Mouse (Mus musculus): ENCODE measurements around the gene Tsc22d1. TPM values are rescaled to one million over a fixed set of nuclear protein-coding genes. Genes with fewer than 3 reads are reported as not detected.

Tsc22d1 gene
- total and polyA plus RNA-seq, 2 experiments from 2014 or later, result 170 to 241 TPM

GRCm38 (mm10) chr14:76425422-76425821, 10.7 kb downstream of the Tsc22d1 start:
- ATAC-seq (ENCODE audit: insufficient read depth, low read depth) (no peak), DNase-seq (ENCODE audit: low spot score) (no peak)
- Histone ChIP-seq H3K9ac (replicated peaks; ENCODE audit: low read depth, low read length) (no peak overlapping the region), H3K27me3 (ENCODE audit: control insufficient read depth, insufficient read depth, low read length) (no peaks in the 10 kb centered on the region), H3K4me3 (ENCODE audit: low read depth, low read length) (no peak overlapping the region), H3K36me3 (replicated peaks; ENCODE audit: control insufficient read depth, insufficient read depth, low read length) (peaks cover 30% of the 10 kb centered on the region), H3K27ac (ENCODE audit: low read depth) (no peak overlapping the region), H3K4me1 (ENCODE audit: control insufficient read depth, insufficient read depth) (0 out of 2 replicates have a peak, but pooled peaks cover 6% of the 10 kb centered on the region), H3K4me2 (ENCODE audit: low read depth, low read length) (no peak overlapping the region), H3K9me3 (replicated peaks; ENCODE audit: control insufficient read depth, low read length) (no peaks in the 10 kb centered on the region)
- 91% methylated on average over 7 of the region's 7 CpGs for WGBS
- no peak for TF ChIP-seq EP300 (IDR thresholded peaks at IDR 0.05; ENCODE audit: low read depth)
- TF ChIP-seq CTCF (IDR thresholded peaks at IDR 0.05; ENCODE audit: low read depth), result no peak

GRCm38 (mm10) chr14:76425986-76426530, 11.3 kb downstream of the Tsc22d1 start:
- ATAC-seq (ENCODE audit: insufficient read depth, low read depth), result no peak
- Histone ChIP-seq H3K4me2 (ENCODE audit: low read depth, low read length) (no peak overlapping the region), H3K4me3 (ENCODE audit: low read depth, low read length) (no peak overlapping the region), H3K9ac (replicated peaks; ENCODE audit: low read depth, low read length) (no peak overlapping the region), H3K36me3 (replicated peaks; ENCODE audit: control insufficient read depth, insufficient read depth, low read length) (peaks cover 34% of the 10 kb centered on the region), H3K27ac (ENCODE audit: low read depth) (no peak overlapping the region), H3K27me3 (ENCODE audit: control insufficient read depth, insufficient read depth, low read length) (no peaks in the 10 kb centered on the region), H3K9me3 (replicated peaks; ENCODE audit: control insufficient read depth, low read length) (no peaks in the 10 kb centered on the region), H3K4me1 (ENCODE audit: control insufficient read depth, insufficient read depth) (no peaks in the 10 kb centered on the region)
- 91% methylated on average over 21 of the region's 21 CpGs for WGBS
- no peak for DNase-seq (ENCODE audit: low spot score)
- TF ChIP-seq EP300 (IDR thresholded peaks at IDR 0.05; ENCODE audit: low read depth), result no peak
- TF ChIP-seq CTCF (IDR thresholded peaks at IDR 0.05; ENCODE audit: low read depth), result no peak

GRCm38 (mm10) chr14:76428855-76429254, 14.1 kb downstream of the Tsc22d1 start:
- ATAC-seq (ENCODE audit: insufficient read depth, low read depth) (no peak), DNase-seq (ENCODE audit: low spot score) (no peak)
- TF ChIP-seq CTCF (IDR thresholded peaks at IDR 0.05; ENCODE audit: low read depth), result no peak
- TF ChIP-seq EP300 (IDR thresholded peaks at IDR 0.05; ENCODE audit: low read depth), result no peak
- H3K4me2 ChIP-seq (ENCODE audit: low read depth, low read length), result no peak overlapping the region
- no peaks in the 10 kb centered on the region for H3K27me3 ChIP-seq (ENCODE audit: control insufficient read depth, insufficient read depth, low read length)
- no peak overlapping the region for H3K4me3 ChIP-seq (ENCODE audit: low read depth, low read length)
- H3K4me1 ChIP-seq (ENCODE audit: control insufficient read depth, insufficient read depth), result no peaks in the 10 kb centered on the region
- H3K27ac ChIP-seq (ENCODE audit: low read depth), result no peak overlapping the region
- no peaks in the 10 kb centered on the region for H3K9me3 ChIP-seq (replicated peaks; ENCODE audit: control insufficient read depth, low read length)
- 82% methylated on average over 2 of the region's 2 CpGs for WGBS
- peaks cover 26% of the 10 kb centered on the region for H3K36me3 ChIP-seq (replicated peaks; ENCODE audit: control insufficient read depth, insufficient read depth, low read length)
- no peak overlapping the region for H3K9ac ChIP-seq (replicated peaks; ENCODE audit: low read depth, low read length)

- 89% methylated on average over 4 of the region's 4 CpGs for WGBS
- no peaks in the 10 kb centered on the region for H3K27me3 ChIP-seq (ENCODE audit: control insufficient read depth, insufficient read depth, low read length)
- DNase-seq (ENCODE audit: low spot score) (no peak), ATAC-seq (ENCODE audit: insufficient read depth, low read depth) (no peak)
- no peaks in the 10 kb centered on the region for H3K4me1 ChIP-seq (ENCODE audit: control insufficient read depth, insufficient read depth)
- H3K4me3 ChIP-seq (ENCODE audit: low read depth, low read length), result no peak overlapping the region
- H3K9ac ChIP-seq (replicated peaks; ENCODE audit: low read depth, low read length), result no peak overlapping the region
- H3K36me3 ChIP-seq (replicated peaks; ENCODE audit: control insufficient read depth, insufficient read depth, low read length), result peaks cover 21% of the 10 kb centered on the region
- TF ChIP-seq EP300 (IDR thresholded peaks at IDR 0.05; ENCODE audit: low read depth), result no peak
- TF ChIP-seq CTCF (IDR thresholded peaks at IDR 0.05; ENCODE audit: low read depth), result no peak
- H3K4me2 ChIP-seq (ENCODE audit: low read depth, low read length), result no peak overlapping the region
- no peaks in the 10 kb centered on the region for H3K9me3 ChIP-seq (replicated peaks; ENCODE audit: control insufficient read depth, low read length)
- H3K27ac ChIP-seq (ENCODE audit: low read depth), result no peak overlapping the region
Measured at GRCm38 (mm10) chr14:76431918-76432317, 17.2 kb downstream of the Tsc22d1 start.

GRCm38 (mm10) chr14:76432369-76432768, 17.6 kb downstream of the Tsc22d1 start:
- no peak for ATAC-seq (ENCODE audit: insufficient read depth, low read depth)
- Histone ChIP-seq H3K4me3 (ENCODE audit: low read depth, low read length) (no peak overlapping the region), H3K4me2 (ENCODE audit: low read depth, low read length) (no peak overlapping the region), H3K27me3 (ENCODE audit: control insufficient read depth, insufficient read depth, low read length) (no peaks in the 10 kb centered on the region), H3K9me3 (replicated peaks; ENCODE audit: control insufficient read depth, low read length) (no peaks in the 10 kb centered on the region), H3K9ac (replicated peaks; ENCODE audit: low read depth, low read length) (no peak overlapping the region), H3K27ac (ENCODE audit: low read depth) (no peak overlapping the region), H3K4me1 (ENCODE audit: control insufficient read depth, insufficient read depth) (no peaks in the 10 kb centered on the region), H3K36me3 (replicated peaks; ENCODE audit: control insufficient read depth, insufficient read depth, low read length) (peaks cover 21% of the 10 kb centered on the region)
- WGBS, result 86% methylated on average over 7 of the region's 7 CpGs
- DNase-seq (ENCODE audit: low spot score), result no peak
- no peak for TF ChIP-seq EP300 (IDR thresholded peaks at IDR 0.05; ENCODE audit: low read depth)
- TF ChIP-seq CTCF (IDR thresholded peaks at IDR 0.05; ENCODE audit: low read depth), result no peak

- DNase-seq (ENCODE audit: low spot score) (no peak), ATAC-seq (ENCODE audit: insufficient read depth, low read depth) (no peak)
- Histone ChIP-seq H3K9ac (replicated peaks; ENCODE audit: low read depth, low read length) (no peak overlapping the region), H3K9me3 (replicated peaks; ENCODE audit: control insufficient read depth, low read length) (no peaks in the 10 kb centered on the region), H3K4me3 (ENCODE audit: low read depth, low read length) (no peak overlapping the region), H3K4me2 (ENCODE audit: low read depth, low read length) (no peak overlapping the region), H3K36me3 (replicated peaks; ENCODE audit: control insufficient read depth, insufficient read depth, low read length) (peaks cover 21% of the 10 kb centered on the region), H3K27me3 (ENCODE audit: control insufficient read depth, insufficient read depth, low read length) (no peaks in the 10 kb centered on the region), H3K27ac (ENCODE audit: low read depth) (no peak overlapping the region), H3K4me1 (ENCODE audit: control insufficient read depth, insufficient read depth) (no peaks in the 10 kb centered on the region)
- TF ChIP-seq EP300 (IDR thresholded peaks at IDR 0.05; ENCODE audit: low read depth), result no peak
- TF ChIP-seq CTCF (IDR thresholded peaks at IDR 0.05; ENCODE audit: low read depth), result no peak
- WGBS, result 90% methylated on average over 8 of the region's 8 CpGs
Measured at GRCm38 (mm10) chr14:76432816-76433215, 18.1 kb downstream of the Tsc22d1 start.
